Mouse (Mus musculus) liver, postnatal 0 days (tissue): ENCODE results near the gene Atp8a2.

ENCODE experiments used
- CTCF ChIP-seq: sonication (generic); IDR thresholded peaks from 2 replicates; pipeline ENCODE4 v1.5.1; 2016; ENCODE audit warnings: antibody characterized with exemption, low read depth
- EP300 ChIP-seq: IDR thresholded peaks from 2 replicates; pipeline ENCODE4 v1.6.1; 2016; ENCODE audit warnings: antibody characterized with exemption, low read depth, mild to moderate bottlenecking

- TF ChIP-seq CTCF (no peak), EP300 (no peak)
Measured at GRCm38 (mm10) chr14:59648611-59649010, 548.4 kb downstream of the Atp8a2 start.
